Mouse (Mus musculus) olfactory bulb, adult 2 months (tissue): ENCODE results near the gene Ttf1. TPM values are rescaled to one million over a fixed set of nuclear protein-coding genes. Genes with fewer than 3 reads are reported as not detected.
A peak's percentile ranks its signal among the peaks of the same experiment; 100 is the strongest.

Experiments used
- H3K27ac ChIP-seq: fragments of 200-500 bp; 2 replicates; pipeline ENCODE4 v1.5.1; 2012; ENCODE audit warnings: low read depth, low read length; ENCODE audit not compliant: insufficient read depth
- H3K4me1 ChIP-seq: fragments of 200-500 bp; 2 replicates; pipeline ENCODE4 v1.6.1; 2012; ENCODE audit warnings: low read length; ENCODE audit not compliant: control insufficient read depth, insufficient read depth
- H3K4me3 ChIP-seq: fragments of 200-500 bp; 2 replicates; pipeline ENCODE4 v1.5.1; 2012; ENCODE audit warnings: mild to moderate bottlenecking, low read depth, low read length, moderate library complexity; ENCODE audit not compliant: insufficient read depth
- CTCF ChIP-seq: fragments of 200-500 bp; IDR thresholded peaks from 2 replicates; pipeline ENCODE4 v1.5.1; 2012; ENCODE audit warnings: low read depth, mild to moderate bottlenecking, low read length, moderate library complexity; ENCODE audit not compliant: insufficient read depth
- POLR2A ChIP-seq: fragments of 200-500 bp; IDR thresholded peaks from 2 replicates; pipeline ENCODE4 v1.6.1; 2012; ENCODE audit warnings: mild to moderate bottlenecking, low read depth, low read length, moderate library complexity; ENCODE audit not compliant: insufficient read depth
- WGBS: fragments of 180-500 bp; shearing (Covaris S2); methylation state at CpG from one replicate; pipeline ENCODE4 v1.1.7; 2018; 5-methylcytosine and 5-hydroxymethylcytosine counted together
- polyA plus RNA-seq: library from polyadenylated mRNA; stranded (reverse); fragments of >200 nt; gene quantifications from 2 replicates; pipeline ENCODE4 v1.2.4, GENCODE M21; 2012; ENCODE audit warnings: low replicate concordance; ENCODE audit not compliant: missing spikeins, insufficient read depth, insufficient read length

The Ttf1 gene
- polyA plus RNA-seq, 1 experiment: not detected

DNA sequence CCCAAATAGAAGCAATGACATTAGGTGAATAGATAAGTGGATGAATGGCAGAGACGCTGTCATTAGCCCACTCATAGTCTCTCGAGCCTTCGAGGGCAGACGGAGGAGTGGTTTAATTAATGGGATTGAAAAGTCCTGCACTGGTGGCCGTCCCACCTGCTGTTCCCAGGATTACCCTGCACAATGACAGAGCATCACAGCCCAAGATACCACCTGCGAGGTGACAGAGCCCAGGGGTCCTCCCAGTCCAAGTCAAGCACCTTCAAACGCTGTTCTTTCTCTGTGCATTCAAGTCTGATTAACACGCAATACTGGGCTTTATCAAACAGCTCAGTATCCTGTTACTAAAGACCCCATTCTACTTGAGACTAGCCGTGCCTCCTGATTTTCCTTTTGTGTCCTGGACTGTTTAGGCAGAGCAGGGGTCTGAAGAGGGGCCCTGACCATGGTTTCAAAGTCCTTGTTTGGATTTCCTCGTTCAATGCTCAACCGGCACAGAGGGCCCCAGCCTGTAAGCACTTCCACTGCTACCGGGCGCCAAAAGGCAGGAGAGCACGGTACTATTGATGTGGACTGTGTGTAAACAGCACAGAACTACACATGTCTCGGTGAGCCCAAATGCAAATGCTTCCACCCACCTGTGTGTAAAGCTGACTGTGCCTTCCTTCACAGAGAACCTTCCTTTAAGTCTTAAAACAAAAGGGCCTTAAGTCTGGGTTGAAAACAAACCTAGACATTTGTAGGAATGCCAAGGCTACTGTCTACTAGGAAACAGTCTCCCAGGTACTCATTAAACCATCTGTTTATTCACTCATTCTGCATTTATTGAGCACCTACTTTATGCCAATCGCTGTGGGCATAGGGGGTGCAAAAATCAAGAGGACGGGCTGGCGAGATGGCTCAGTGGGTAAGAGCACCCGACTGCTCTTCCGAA lies 25.3 kb upstream of the Ttf1 start:
- 59% methylated on average over 20 of the region's 20 CpGs for whole genome bisulfite sequencing
- no peak for TF ChIP-seq CTCF
- no peak overlapping the region for H3K27ac ChIP-seq

DNA sequence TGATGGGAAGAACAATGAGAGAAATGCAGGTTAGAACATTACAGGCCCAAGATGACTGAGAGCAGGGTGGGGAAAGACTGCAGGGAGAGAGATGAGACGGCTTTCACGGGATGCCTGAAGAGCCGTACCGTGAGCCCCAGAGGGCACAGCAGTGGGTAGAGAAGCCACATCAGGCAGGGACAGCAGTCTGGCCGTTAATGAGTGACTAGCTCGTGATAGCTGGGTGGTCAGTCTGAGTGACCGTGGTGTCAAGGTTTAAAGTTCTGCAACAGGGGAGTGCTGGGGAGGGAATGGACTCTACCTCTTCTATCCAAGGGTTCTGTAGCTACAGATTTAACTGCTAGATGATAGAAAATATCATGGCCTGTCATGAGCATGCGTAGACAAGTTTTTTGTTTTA lies 24.4 kb upstream of the Ttf1 start:
- 65% methylated on average over 8 of the region's 8 CpGs for WGBS
- TF ChIP-seq POLR2A: no peak
- H3K4me3 ChIP-seq: no peak overlapping the region
- no peaks in the 10 kb centered on the region for H3K4me1 ChIP-seq
- H3K27ac ChIP-seq: no peak overlapping the region

More for the DNA sequence above, 25.3 kb upstream of the Ttf1 start:
- Histone ChIP-seq H3K4me3 (no peak overlapping the region), H3K4me1 (peaks cover 5% of the 10 kb centered on the region)

DNA sequence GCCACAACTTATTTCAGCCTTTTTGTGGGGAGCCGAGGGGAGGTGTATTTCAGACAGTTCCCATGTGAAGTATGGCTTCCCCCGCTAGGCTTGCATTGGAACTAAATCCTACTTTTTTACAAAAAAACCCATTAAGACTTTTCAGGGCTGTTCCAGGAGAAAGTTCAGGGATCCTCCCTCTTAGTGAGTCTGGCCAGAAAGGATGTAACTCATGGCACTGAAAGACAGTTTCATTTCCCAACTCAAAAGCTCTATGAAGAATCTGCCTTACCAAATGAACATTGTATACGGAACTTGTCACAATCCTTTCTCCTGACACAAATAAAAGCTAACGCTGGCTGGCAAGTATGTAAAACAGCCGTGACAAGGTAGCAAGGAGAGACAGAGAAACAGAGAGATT lies 20.3 kb upstream of the Ttf1 start:
- H3K27ac ChIP-seq: no peak overlapping the region
- no peak overlapping the region for H3K4me3 ChIP-seq
- WGBS: 20% methylated on average over 5 of the region's 5 CpGs

DNA sequence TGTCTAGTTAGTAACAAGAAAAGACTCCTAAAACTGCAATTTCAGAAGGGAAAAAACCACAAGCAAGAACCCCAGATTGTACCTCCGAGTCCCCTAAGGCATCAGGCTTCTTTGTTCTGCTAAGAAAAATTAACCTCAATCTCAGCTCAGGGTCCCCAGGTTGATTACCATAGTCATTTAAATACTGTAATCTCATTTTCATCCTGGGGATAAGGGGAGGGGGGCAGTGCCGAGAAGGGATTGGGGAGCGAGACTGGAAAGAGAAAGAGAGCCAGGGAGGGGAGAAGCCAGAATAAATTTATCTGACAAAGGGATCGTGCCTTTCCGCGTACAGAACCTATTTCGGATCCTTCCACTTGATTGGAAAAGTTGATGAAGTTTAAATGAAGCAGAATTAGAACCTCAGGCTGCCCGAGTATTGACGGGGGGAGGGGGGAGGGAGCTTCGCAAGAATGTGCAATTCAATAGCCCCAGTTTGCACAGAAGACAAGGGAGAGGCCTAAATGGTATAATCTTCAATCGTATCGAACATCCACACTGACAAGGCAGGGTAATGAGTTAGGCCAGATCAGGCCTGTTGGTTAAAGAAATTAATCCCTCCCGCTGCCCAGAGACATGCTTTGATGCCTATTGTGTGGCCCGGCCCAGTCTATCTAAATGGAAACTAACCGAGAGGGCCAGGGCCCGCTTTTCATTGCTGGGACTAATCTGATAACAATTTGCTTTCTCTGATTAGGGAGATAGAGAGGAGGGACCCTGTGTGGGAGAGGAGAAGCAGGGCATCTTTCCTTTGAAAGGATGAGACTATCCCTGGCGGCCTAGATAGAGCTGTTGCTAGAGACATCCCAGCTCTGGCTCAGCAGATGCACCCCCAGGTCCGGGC lies 19.2 kb upstream of the Ttf1 start:
- TF ChIP-seq CTCF (no peak), POLR2A (no peak)
- no peaks in the 10 kb centered on the region; the same call in 1 of the 2 replicates for H3K4me1 ChIP-seq
- no peak overlapping the region for H3K4me3 ChIP-seq
- no peak overlapping the region for H3K27ac ChIP-seq
- WGBS: 39% methylated on average over 18 of the region's 18 CpGs

More for the DNA sequence above, 20.3 kb upstream of the Ttf1 start:
- no peak for TF ChIP-seq CTCF
- TF ChIP-seq POLR2A: no peak
- H3K4me1 ChIP-seq: no peaks in the 10 kb centered on the region

DNA sequence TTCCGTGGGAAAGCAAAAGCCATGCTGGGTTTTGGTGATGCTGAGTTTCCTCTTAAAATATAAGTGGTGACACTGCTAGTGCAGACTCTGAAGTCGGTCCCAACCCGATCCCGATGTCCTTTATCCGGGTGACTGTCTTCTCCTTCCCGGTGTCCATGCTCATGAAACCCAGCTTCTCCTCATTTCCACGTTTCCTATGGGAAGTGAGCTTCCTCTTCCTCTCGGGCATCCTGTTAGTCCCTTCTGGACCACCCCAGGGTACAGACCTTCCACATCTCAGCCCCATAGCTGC lies 18.6 kb upstream of the Ttf1 start:
- TF ChIP-seq CTCF (no peak), POLR2A (no peak)
- Histone ChIP-seq H3K27ac (no peak overlapping the region), H3K4me3 (no peak overlapping the region), H3K4me1 (peaks cover 5% of the 10 kb centered on the region; the same call in 1 of the 2 replicates)
- 55% methylated on average over 8 of the region's 8 CpGs for WGBS

DNA sequence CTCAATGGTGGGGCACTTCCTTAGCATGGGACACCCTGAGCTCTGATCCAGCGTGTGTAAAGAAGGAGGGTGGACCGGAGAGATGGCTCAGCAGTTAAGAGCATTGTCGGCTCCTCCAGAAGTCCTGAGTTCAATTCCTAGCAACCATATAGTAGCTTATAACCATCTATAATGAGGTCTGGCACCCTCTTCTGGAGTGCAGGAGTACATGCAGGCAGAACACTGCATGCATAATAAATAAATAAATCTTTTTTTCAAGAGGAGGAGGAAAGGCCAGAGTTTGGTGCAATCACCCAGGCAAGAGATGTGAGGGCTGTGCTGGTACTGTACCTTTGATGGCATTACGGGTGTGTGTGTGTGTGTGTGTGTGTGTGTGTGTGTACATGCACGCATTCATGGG lies 17.9 kb upstream of the Ttf1 start:
- H3K4me3 ChIP-seq: no peak overlapping the region
- H3K4me1 ChIP-seq: peaks cover 5% of the 10 kb centered on the region; the same call in 1 of the 2 replicates
- TF ChIP-seq CTCF (no peak), POLR2A (no peak)
- 94% methylated on average over 5 of the region's 5 CpGs for WGBS
- H3K27ac ChIP-seq: no peak overlapping the region

DNA sequence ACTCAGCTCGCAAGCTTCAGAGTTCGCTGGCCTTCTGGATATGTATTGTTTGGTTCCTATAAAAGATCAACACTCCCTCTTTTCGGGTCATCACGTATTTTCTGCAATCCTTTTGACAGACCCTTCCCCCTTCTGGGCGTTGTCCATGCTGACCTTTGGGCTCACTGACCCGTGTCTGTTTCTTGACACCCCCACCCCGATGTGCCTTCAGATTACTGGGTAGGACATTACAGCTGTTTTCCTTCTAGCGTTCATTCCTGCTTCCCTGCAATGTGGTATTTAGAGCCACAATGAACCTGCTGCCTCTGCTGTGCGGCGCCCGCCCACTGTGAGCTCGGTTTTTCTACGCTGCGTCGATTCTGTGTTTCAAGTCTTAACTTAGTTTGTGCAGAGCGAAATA lies 13.9 kb upstream of the Ttf1 start:
- 7% methylated on average over 16 of the region's 16 CpGs for WGBS
- no peak overlapping the region for H3K27ac ChIP-seq
- H3K4me3 ChIP-seq: no peak overlapping the region
- TF ChIP-seq CTCF: no peak
- TF ChIP-seq POLR2A: no peak
- peaks cover 5% of the 10 kb centered on the region; the same call in 1 of the 2 replicates for H3K4me1 ChIP-seq

DNA sequence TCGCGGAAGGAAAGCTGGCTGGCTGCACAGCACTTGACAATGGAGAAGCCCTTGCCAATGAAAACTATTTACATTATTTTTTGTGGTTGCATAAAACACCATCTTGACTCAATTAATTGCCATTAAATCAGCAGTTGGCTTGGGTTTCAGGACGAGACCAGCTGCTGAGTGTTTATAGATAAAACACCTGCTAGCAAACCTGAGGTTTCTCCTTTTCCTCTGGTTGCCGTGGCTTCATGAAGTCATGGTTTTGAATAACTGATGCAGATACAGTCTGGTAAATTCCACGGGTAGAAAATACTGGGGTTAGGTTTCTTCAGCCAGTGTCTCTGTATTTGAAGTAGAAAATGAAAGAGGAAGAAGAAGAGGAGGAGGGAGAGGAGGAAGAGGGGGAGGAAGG lies 8.1 kb upstream of the Ttf1 start:
- 37% methylated on average over 5 of the region's 5 CpGs for WGBS
- H3K4me1 ChIP-seq: peaks cover 8% of the 10 kb centered on the region; the same call in 1 of the 2 replicates
- TF ChIP-seq POLR2A (no peak), CTCF (no peak)
- H3K4me3 ChIP-seq: no peak overlapping the region
- no peak overlapping the region for H3K27ac ChIP-seq

DNA sequence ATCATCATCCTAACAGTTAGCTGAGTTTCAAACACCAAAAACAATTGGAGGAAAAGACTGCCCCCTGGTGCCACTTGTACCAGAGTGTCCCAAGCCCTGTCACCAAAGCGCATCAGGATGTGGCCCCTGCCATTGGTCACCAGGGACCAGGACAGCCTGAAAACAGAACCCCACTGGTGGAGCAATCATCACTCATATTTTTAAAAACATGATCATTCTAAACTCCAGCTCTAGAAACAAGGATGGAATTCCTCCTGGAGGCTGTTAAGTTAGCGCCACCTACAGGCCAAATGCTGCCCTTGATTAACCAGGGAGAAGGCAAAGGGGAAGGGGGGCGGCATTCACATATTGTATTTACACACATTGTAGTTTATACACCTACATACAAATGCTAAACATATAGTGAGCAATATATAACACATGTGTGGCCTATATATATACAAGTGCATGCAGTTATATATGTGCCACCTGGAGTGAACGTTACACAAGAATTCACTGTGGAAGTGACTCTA lies 7.1 kb upstream of the Ttf1 start:
- TF ChIP-seq CTCF (peak; percentile 82), POLR2A (no peak)
- peaks cover 8% of the 10 kb centered on the region; the same call in 1 of the 2 replicates for H3K4me1 ChIP-seq
- no peak overlapping the region for H3K4me3 ChIP-seq
- H3K27ac ChIP-seq: no peak overlapping the region
- WGBS: 21% methylated on average over 4 of the region's 4 CpGs
